Mouse (Mus musculus): ENCODE results near the gene Gm3415. TPM values are rescaled to one million over a fixed set of nuclear protein-coding genes. Genes with fewer than 3 reads are reported as not detected.

Gene Gm3415
- polyA plus RNA-seq, 1 experiment from 2014 or later: not detected

- WGBS: 89% methylated on average over 5 of the region's 5 CpGs
These were observed 51.0 kb downstream of the Gm3415 start for GRCm38 (mm10) chr5:146606895-146607294.

DNA sequence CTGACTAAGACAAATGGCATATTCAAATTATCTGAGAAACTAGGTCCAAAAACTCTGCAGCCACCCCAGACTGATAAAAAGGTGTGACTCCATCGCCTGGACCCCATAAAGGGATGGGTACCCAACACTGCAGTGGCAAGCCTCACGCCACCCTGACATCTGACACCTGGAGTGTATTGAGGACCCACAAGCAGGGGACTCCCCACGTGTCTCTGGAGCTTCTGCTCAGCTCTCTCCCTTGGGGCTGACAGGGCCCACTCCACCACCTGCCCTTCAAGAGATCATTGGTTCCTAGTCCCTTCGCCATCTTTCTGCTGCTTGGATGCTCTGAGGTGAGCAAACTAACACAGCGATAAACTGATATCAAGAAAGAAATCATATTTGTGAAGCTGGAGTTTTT lies 51.9 kb downstream of the Gm3415 start:
- no peak for DNase-seq
- no peak overlapping the region for H3K4me3 ChIP-seq (ENCODE audit: low read depth, low read length)
- no peak overlapping the region for H3K4me2 ChIP-seq
- H3K9me3 ChIP-seq (ENCODE audit: low read depth, low read length): no peaks in the 10 kb centered on the region
- WGBS: 67% methylated on average over 5 of the region's 5 CpGs
- ATAC-seq (ENCODE audit: insufficient read depth): no peak
- no peak for TF ChIP-seq CTCF (IDR thresholded peaks at IDR 0.05; ENCODE audit: low read depth)
- no peak overlapping the region for H3K27ac ChIP-seq (ENCODE audit: low read depth)
- no peaks in the 10 kb centered on the region for H3K27me3 ChIP-seq (ENCODE audit: insufficient read depth, low read length)
- no peaks in the 10 kb centered on the region for H3K4me1 ChIP-seq (ENCODE audit: insufficient read depth)
- H3K36me3 ChIP-seq (ENCODE audit: insufficient read depth): no peaks in the 10 kb centered on the region
- no peak overlapping the region for H3K9ac ChIP-seq

More at GRCm38 (mm10) chr5:146606895-146607294, 51.0 kb downstream of the Gm3415 start:
- Histone ChIP-seq H3K27ac (ENCODE audit: low read depth) (no peak overlapping the region), H3K27me3 (ENCODE audit: insufficient read depth, low read length) (no peaks in the 10 kb centered on the region), H3K36me3 (ENCODE audit: insufficient read depth) (no peaks in the 10 kb centered on the region), H3K4me2 (no peak overlapping the region), H3K4me1 (ENCODE audit: insufficient read depth) (no peaks in the 10 kb centered on the region), H3K9ac (no peak overlapping the region), H3K9me3 (ENCODE audit: low read depth, low read length) (no peaks in the 10 kb centered on the region), H3K4me3 (ENCODE audit: low read depth, low read length) (no peak overlapping the region)
- no peak for DNase-seq
- no peak for ATAC-seq (ENCODE audit: insufficient read depth)
- no peak for TF ChIP-seq CTCF (IDR thresholded peaks at IDR 0.05; ENCODE audit: low read depth)

Other genes starting within 250 kb of the Gm3415 start
- 0.57 and 0.84 TPM in 2 replicates for gene Wasf3, start 171.2 kb upstream of the Gm3415 start, polyA plus RNA-seq (2014; fragmentation: Nextera tagmentation; extraction: Ambion mirVana)
- not detected in 2 replicates for gene Gm6408, start 74.2 kb upstream of the Gm3415 start, polyA plus RNA-seq (2014; fragmentation: Nextera tagmentation; extraction: Ambion mirVana)
- not detected in 2 replicates for gene Gm6370, start 64.8 kb upstream of the Gm3415 start, polyA plus RNA-seq (2014; fragmentation: Nextera tagmentation; extraction: Ambion mirVana)
- gene 4930449I24Rik, start 53.7 kb upstream of the Gm3415 start, polyA plus RNA-seq (2014; fragmentation: Nextera tagmentation; extraction: Ambion mirVana): not detected in 2 replicates
- gene Gm3402, start 42.0 kb upstream of the Gm3415 start, polyA plus RNA-seq (2014; fragmentation: Nextera tagmentation; extraction: Ambion mirVana): not detected in 2 replicates
- gene Gm3404, start 30.3 kb upstream of the Gm3415 start, polyA plus RNA-seq (2014; fragmentation: Nextera tagmentation; extraction: Ambion mirVana): not detected in 2 replicates
- not detected in 2 replicates for gene Gm3409, start 18.5 kb upstream of the Gm3415 start, polyA plus RNA-seq (2014; fragmentation: Nextera tagmentation; extraction: Ambion mirVana)
- gene Gpr12, start 29.1 kb downstream of the Gm3415 start, polyA plus RNA-seq (2014; fragmentation: Nextera tagmentation; extraction: Ambion mirVana): not detected in 2 replicates
- 11.6 and 13.7 TPM in 2 replicates for gene Usp12, start 238.9 kb downstream of the Gm3415 start, polyA plus RNA-seq (2014; fragmentation: Nextera tagmentation; extraction: Ambion mirVana)